Mouse (Mus musculus) myocyte (in vitro differentiated cells): ENCODE data around the gene Camta1. TPM values are rescaled to one million over a fixed set of nuclear protein-coding genes. Genes with fewer than 3 reads are reported as not detected.

Experiments
- H3K27me3 ChIP-seq: one replicate; pipeline ENCODE4 v1.6.1; 2011; ENCODE audit not compliant: control insufficient read depth, insufficient read depth, insufficient read length
- H3K36me3 ChIP-seq: one replicate; pipeline ENCODE4 v1.6.1; 2011; ENCODE audit not compliant: control insufficient read depth, insufficient read depth
- H3K4me2 ChIP-seq: one replicate; pipeline ENCODE4 v1.6.1; 2011; ENCODE audit warnings: low read depth, control low read depth
- H3K4me3 ChIP-seq: one replicate; pipeline ENCODE4 v1.5.1; 2011; ENCODE audit warnings: mild to moderate bottlenecking, control low read depth, moderate library complexity
- H3K79me2 ChIP-seq: one replicate; pipeline ENCODE4 v1.6.1; 2011; ENCODE audit not compliant: control insufficient read depth, insufficient read depth
- H3ac ChIP-seq: one replicate; pipeline ENCODE4 v1.6.1; 2011; ENCODE audit not compliant: control insufficient read depth, insufficient read length
- CEBPB ChIP-seq: IDR thresholded peaks from 2 replicates; pipeline ENCODE4 v1.6.1; 2011; ENCODE audit warnings: mild to moderate bottlenecking, moderate library complexity; ENCODE audit not compliant: poor library complexity, insufficient read depth, severe bottlenecking
- E2F4 ChIP-seq: IDR thresholded peaks from one replicate; pipeline ENCODE4 v1.6.1; 2011; ENCODE audit warnings: mild to moderate bottlenecking, control low read depth, moderate library complexity; ENCODE audit not compliant: insufficient read depth
- MAX ChIP-seq: IDR thresholded peaks from one replicate; pipeline ENCODE4 v1.6.1; 2011; ENCODE audit warnings: low read depth, mild to moderate bottlenecking, control low read depth
- MYOD1 ChIP-seq, 3 experiments: IDR thresholded peaks; one replicate each; pipeline ENCODE4 v1.6.1; 2011; ENCODE audit warnings: control low read depth in 2 of 3, low read depth in 2 of 3, mild to moderate bottlenecking in 2 of 3, moderate library complexity in 1 of 3; ENCODE audit not compliant: insufficient read length in 2 of 3, control insufficient read depth in 1 of 3
- MYOG ChIP-seq, 3 experiments: IDR thresholded peaks; one replicate each; pipeline ENCODE4 v1.6.1; 2011; ENCODE audit warnings: control low read depth in 2 of 3, low read depth in 2 of 3, mild to moderate bottlenecking in 2 of 3; ENCODE audit not compliant: insufficient read length in 2 of 3, control insufficient read depth in 1 of 3, insufficient read depth in 1 of 3
- POLR2A ChIP-seq: IDR thresholded peaks from one replicate; pipeline ENCODE4 v1.6.1; 2011; ENCODE audit warnings: low read depth, mild to moderate bottlenecking, control low read depth, moderate library complexity; ENCODE audit not compliant: insufficient read length
- POLR2AphosphoS2 ChIP-seq: IDR thresholded peaks from one replicate; pipeline ENCODE4 v1.6.1; 2011; ENCODE audit warnings: low read depth, control low read depth; ENCODE audit not compliant: insufficient read length
- REST ChIP-seq: IDR thresholded peaks from one replicate; pipeline ENCODE4 v1.6.1; 2011; ENCODE audit warnings: mild to moderate bottlenecking, control low read depth, moderate library complexity; ENCODE audit not compliant: insufficient read depth, insufficient read length
- SRF ChIP-seq: IDR thresholded peaks from one replicate; pipeline ENCODE4 v1.6.1; 2011; ENCODE audit warnings: low read depth; ENCODE audit not compliant: control insufficient read depth, insufficient read length
- TCF12 ChIP-seq: IDR thresholded peaks from one replicate; pipeline ENCODE4 v1.6.1; 2011; ENCODE audit warnings: mild to moderate bottlenecking, control low read depth; ENCODE audit not compliant: poor library complexity, insufficient read depth, severe bottlenecking
- TCF3 ChIP-seq: IDR thresholded peaks from one replicate; pipeline ENCODE4 v1.6.1; 2011; ENCODE audit warnings: low read depth, control low read depth; ENCODE audit not compliant: insufficient read length
- USF1 ChIP-seq: IDR thresholded peaks from one replicate; pipeline ENCODE4 v1.6.1; 2011; ENCODE audit warnings: low read depth, mild to moderate bottlenecking, control low read depth, moderate library complexity
- polyA plus RNA-seq: library from polyadenylated mRNA; unstranded; fragments of >200 nt; fragmentation: generic; extraction: Trizol; gene quantifications from one replicate; pipeline ENCODE4 v1.2.1, GENCODE M21; 2012; ENCODE audit warnings: missing spikeins

Gene Camta1
- polyA plus RNA-seq, 1 experiment, result 40.6 TPM

DNA sequence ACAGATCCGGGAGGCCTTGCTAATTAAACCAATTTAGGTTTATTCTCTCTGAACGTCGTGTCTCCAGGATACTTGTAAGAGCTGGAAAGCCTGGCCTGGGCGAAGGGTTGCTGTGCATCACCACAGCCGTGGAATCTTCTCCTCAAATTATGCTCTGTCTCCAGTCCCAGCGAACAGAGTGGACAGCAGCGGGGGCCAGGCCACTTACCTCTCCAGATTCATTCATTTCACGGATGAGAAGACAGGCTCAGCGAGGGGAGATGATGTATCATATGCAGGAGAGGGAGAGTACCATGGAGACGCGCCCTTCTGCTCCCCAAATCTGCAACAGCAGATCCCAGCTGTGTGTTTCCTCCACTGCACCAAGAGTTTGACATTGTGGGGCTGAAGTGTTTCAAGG, 711.6 kb downstream of the Camta1 start:
- Histone ChIP-seq H3K4me2 (no peak overlapping the region), H3K4me3 (no peak overlapping the region), H3K36me3 (no peaks in the 10 kb centered on the region), H3ac (no peak overlapping the region), H3K27me3 (peaks cover 64% of the 10 kb centered on the region), H3K79me2 (no peaks in the 10 kb centered on the region)
- TF ChIP-seq TCF12 (no peak), MYOG (IDR thresholded peaks at IDR 0.05; ENCODE audit: control insufficient read depth in 1 of 3, insufficient read depth in 1 of 3, insufficient read length in 2 of 3, low read depth in 2 of 3) (no peak), E2F4 (no peak), REST (no peak), POLR2A (no peak), POLR2AphosphoS2 (no peak), CEBPB (no peak), USF1 (no peak), MYOD1 (IDR thresholded peaks at IDR 0.05; ENCODE audit: control insufficient read depth in 1 of 3, insufficient read length in 2 of 3, low read depth in 2 of 3) (no peak), SRF (no peak), TCF3 (no peak), MAX (no peak)

DNA sequence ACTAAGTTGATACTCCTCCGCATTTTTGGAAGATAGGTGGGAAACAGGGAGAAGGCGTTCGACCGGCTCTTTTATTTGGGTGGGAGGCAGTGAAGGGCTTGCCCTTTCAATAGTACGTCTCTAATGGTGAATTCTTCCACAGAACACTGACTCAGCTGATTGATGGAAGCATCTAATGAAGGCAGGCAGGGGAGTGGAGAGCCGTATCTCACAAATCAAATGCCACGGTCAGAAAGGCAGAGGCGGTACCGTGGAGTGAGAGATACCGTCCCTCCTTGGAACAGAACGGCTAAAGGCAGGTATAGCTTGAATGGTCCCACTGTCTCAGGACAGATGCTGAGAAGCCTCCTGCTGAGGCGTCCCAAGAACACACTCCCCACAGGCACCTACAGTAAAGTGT, 714.1 kb downstream of the Camta1 start:
- TF ChIP-seq E2F4 (no peak), USF1 (no peak), MAX (no peak), REST (no peak), SRF (no peak), MYOG (IDR thresholded peaks at IDR 0.05; ENCODE audit: control insufficient read depth in 1 of 3, insufficient read depth in 1 of 3, insufficient read length in 2 of 3, low read depth in 2 of 3) (no peak), CEBPB (no peak), MYOD1 (IDR thresholded peaks at IDR 0.05; ENCODE audit: control insufficient read depth in 1 of 3, insufficient read length in 2 of 3, low read depth in 2 of 3) (no peak), TCF12 (no peak), TCF3 (no peak), POLR2AphosphoS2 (no peak), POLR2A (no peak)

DNA sequence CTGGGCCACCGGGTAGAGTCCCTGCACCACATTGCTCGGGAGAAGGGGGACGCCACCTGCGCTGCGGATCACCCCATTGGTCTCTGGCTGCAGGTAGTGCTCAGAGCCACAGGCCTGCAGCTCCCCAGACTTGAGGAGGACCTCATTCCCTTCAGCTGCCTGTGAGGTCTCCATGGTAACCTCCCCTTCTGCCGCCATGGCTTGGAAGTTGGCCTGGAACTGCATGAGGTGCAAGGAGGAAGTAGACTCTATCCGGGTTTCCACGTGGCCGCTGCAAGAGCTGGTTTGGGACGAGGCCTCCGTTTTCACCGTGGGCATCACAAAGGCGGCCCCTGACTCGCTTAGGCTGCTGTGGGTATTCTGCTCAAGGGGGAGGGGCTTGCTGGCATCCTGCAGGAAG, 717.6 kb downstream of the Camta1 start:
- TF ChIP-seq REST, result no peak
- TF ChIP-seq CEBPB, result no peak
- no peak for TF ChIP-seq POLR2A
- TF ChIP-seq TCF3, result no peak
- TF ChIP-seq TCF12, result no peak
- no peak for TF ChIP-seq MYOD1 (IDR thresholded peaks at IDR 0.05; ENCODE audit: control insufficient read depth in 1 of 3, insufficient read length in 2 of 3, low read depth in 2 of 3)
- no peak for TF ChIP-seq E2F4
- TF ChIP-seq MAX, result no peak
- TF ChIP-seq MYOG (IDR thresholded peaks at IDR 0.05; ENCODE audit: control insufficient read depth in 1 of 3, insufficient read depth in 1 of 3, insufficient read length in 2 of 3, low read depth in 2 of 3), result no peak
- TF ChIP-seq USF1, result no peak
- TF ChIP-seq POLR2AphosphoS2, result no peak
- TF ChIP-seq SRF, result no peak
- Histone ChIP-seq H3K36me3 (no peaks in the 10 kb centered on the region), H3K79me2 (no peaks in the 10 kb centered on the region), H3K27me3 (peaks cover 68% of the 10 kb centered on the region), H3ac (no peak overlapping the region), H3K4me3 (no peak overlapping the region), H3K4me2 (no peak overlapping the region)

More for the DNA sequence above, 714.1 kb downstream of the Camta1 start:
- Histone ChIP-seq H3K4me3 (no peak overlapping the region), H3ac (no peak overlapping the region), H3K79me2 (no peaks in the 10 kb centered on the region), H3K4me2 (no peak overlapping the region), H3K27me3 (peaks cover 79% of the 10 kb centered on the region), H3K36me3 (no peaks in the 10 kb centered on the region)

DNA sequence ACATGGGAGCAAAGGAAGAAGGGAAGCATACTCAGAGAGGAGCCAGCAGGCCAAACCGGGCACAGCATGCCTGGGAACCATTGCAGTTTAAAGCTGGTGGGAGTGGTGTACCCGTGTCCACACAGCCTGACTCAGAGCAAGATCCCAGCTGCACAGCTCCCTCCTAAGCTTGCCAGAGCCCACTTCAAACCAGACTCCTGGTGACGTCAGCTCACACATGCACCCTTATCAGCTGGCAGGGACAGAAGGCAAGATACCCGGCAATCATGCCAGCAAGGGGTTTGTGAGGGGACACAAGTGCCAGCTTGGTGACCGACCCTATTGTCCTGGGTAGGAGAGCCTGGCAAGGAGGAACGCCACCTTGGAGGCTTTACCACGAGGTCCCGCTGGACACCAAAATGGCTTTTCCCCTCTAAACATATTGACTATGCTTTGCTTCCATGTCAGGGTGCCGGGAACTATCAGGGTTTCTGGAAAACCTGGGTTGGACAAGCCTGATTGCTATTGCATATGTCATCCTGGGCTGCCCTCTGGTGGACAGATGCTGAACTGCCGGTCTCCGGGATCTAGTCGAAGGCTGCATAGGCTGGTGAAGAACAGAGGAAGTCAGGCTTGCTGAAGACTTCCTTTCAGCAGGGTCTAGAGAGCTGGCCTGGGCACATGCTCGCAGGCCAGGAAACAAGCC, 720.3 kb downstream of the Camta1 start:
- H3K27me3 ChIP-seq, result peaks cover 63% of the 10 kb centered on the region

More for the DNA sequence above, 720.3 kb downstream of the Camta1 start:
- peak overlapping the region; percentile 39 for H3K4me2 ChIP-seq
- no peak overlapping the region for H3K4me3 ChIP-seq
- no peaks in the 10 kb centered on the region for H3K36me3 ChIP-seq
- TF ChIP-seq SRF (no peak), POLR2A (no peak), USF1 (no peak), E2F4 (no peak), MYOG (IDR thresholded peaks at IDR 0.05; ENCODE audit: control insufficient read depth in 1 of 3, insufficient read depth in 1 of 3, insufficient read length in 2 of 3, low read depth in 2 of 3) (no peak), REST (no peak), TCF12 (no peak), CEBPB (no peak), POLR2AphosphoS2 (no peak)
- no peak overlapping the region for H3ac ChIP-seq
- no peaks in the 10 kb centered on the region for H3K79me2 ChIP-seq
